Mouse (Mus musculus): Measurements from ENCODE around the gene Bmyc. TPM values are rescaled to one million over a fixed set of nuclear protein-coding genes. Genes with fewer than 3 reads are reported as not detected.
"Not testable (repeated sequence)": the region's sequence is repeated elsewhere in the genome, so short reads cannot be mapped to it uniquely, and the experiment has no call there.

Bmyc gene
- polyA plus RNA-seq, 1 experiment from 2014 or later: 45.4 TPM

DNA sequence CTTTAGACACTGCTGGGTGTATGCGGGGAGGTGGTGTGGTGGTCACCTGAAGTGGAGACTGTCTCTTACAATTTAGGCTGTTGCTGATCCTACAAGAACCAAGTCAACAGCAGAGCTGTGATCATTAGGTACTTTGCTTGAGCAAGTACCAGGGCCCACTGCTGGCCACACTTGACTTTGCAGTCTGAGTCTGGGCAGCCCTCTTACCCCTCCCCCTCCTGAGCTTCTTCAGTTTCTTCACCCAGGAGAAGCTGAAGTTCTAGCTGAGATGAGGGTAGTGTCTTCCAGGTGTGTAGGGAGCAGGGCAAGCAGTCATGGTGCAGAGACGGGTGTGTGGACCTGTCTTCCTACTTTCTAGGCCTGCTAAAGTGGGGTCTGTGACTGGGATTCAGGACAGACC lies 1.6 kb downstream of the Bmyc start:
- Histone ChIP-seq H3K9ac (ENCODE audit: low read length) (no peak overlapping the region), H3K4me3 (ENCODE audit: low read length) (no peak overlapping the region), H3K27me3 (ENCODE audit: control insufficient read depth, insufficient read depth, low read length) (no peaks in the 10 kb centered on the region), H3K27ac (ENCODE audit: low read length) (no peak overlapping the region), H3K36me3 (ENCODE audit: control insufficient read depth, insufficient read depth) (no peaks in the 10 kb centered on the region), H3K4me2 (ENCODE audit: low read depth, low read length) (no peak overlapping the region), H3K9me3 (replicated peaks; ENCODE audit: control insufficient read depth, low read length) (no peaks in the 10 kb centered on the region), H3K4me1 (ENCODE audit: control insufficient read depth, insufficient read depth, low read length) (peaks cover 6% of the 10 kb centered on the region; the same call in 1 of the 2 replicates)
- no peak for ATAC-seq (replicated peaks; ENCODE audit: extremely low read depth, insufficient read depth, low FRiP score)
- 56% methylated on average over 2 of the region's 2 CpGs for WGBS

DNA sequence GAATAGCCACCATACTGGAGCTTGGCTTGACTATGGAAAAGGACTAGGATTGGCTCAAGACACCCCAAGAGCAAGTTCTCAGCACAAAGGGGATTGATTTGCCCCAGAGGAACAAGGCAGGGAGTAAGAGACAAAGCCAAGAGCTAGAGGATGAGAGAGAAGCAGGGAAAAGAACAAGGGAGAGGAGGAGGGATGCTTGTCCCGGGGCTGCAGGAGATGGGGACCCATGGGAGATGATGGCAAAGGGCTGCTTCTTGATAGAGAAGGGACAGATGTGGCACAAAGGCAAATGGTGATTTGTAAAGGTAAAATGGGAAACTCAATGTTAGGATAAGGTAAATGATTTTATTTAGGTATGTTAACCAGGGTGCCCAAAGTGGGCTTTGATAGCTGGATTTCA lies 2.5 kb downstream of the Bmyc start:
- H3K4me2 ChIP-seq (ENCODE audit: low read depth, low read length); H3K27ac ChIP-seq (ENCODE audit: low read length); H3K9me3 ChIP-seq (replicated peaks; ENCODE audit: control insufficient read depth, low read length); H3K36me3 ChIP-seq (ENCODE audit: control insufficient read depth, insufficient read depth); ATAC-seq (replicated peaks; ENCODE audit: extremely low read depth, insufficient read depth, low FRiP score); H3K9ac ChIP-seq (ENCODE audit: low read length); H3K4me3 ChIP-seq (ENCODE audit: low read length); H3K27me3 ChIP-seq (ENCODE audit: control insufficient read depth, insufficient read depth, low read length); H3K4me1 ChIP-seq (ENCODE audit: control insufficient read depth, insufficient read depth, low read length): not testable (repeated sequence)
- 80% methylated on average over 1 of the region's 1 CpGs for WGBS

DNA sequence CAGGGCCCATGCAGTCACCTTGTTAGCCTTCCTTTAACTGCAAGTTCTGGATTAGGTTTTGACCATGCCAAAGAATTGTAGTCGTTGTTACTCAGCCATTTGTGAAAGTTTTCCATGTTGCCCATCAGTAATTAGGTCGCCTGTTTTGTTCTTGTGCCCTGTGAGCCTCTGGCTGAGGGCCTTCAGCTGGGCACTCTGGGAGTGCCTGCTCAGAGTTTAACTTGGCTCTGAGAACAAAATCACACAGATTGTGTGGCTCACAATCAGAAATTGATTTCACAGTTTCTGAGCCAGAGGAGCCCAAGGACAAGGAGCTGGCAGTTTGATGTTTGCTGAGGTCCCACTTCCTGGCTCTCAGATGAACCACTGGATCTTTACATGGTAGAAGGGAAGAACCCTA lies 3.3 kb downstream of the Bmyc start:
- not testable (repeated sequence) for H3K4me3 ChIP-seq (ENCODE audit: low read length); H3K27me3 ChIP-seq (ENCODE audit: control insufficient read depth, insufficient read depth, low read length); H3K27ac ChIP-seq (ENCODE audit: low read length); H3K9ac ChIP-seq (ENCODE audit: low read length); H3K4me1 ChIP-seq (ENCODE audit: control insufficient read depth, insufficient read depth, low read length); ATAC-seq (replicated peaks; ENCODE audit: extremely low read depth, insufficient read depth, low FRiP score); H3K4me2 ChIP-seq (ENCODE audit: low read depth, low read length); H3K36me3 ChIP-seq (ENCODE audit: control insufficient read depth, insufficient read depth); H3K9me3 ChIP-seq (replicated peaks; ENCODE audit: control insufficient read depth, low read length)
- 76% methylated on average over 2 of the region's 2 CpGs for WGBS

DNA sequence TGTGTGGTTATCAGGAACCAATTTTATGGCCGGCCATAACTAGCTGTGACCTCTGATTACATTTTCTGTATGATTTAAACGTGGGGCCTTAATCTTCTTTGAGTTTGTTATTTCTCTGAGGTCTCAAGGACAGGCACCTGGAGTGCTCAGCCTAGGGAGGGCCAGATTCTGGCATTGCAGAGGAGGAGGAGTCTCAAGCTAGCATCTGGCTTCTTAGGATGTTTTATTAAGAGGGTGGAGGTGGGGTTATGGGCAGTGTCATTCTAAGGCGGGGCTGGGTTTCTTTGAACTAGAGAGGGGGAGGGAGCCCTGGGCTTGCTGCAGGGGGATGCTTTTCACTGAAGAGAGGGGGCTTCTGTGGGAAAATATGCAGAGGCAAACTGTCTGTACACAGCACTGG lies 5.1 kb downstream of the Bmyc start:
- H3K9ac ChIP-seq (ENCODE audit: low read length); H3K4me2 ChIP-seq (ENCODE audit: low read depth, low read length); H3K36me3 ChIP-seq (ENCODE audit: control insufficient read depth, insufficient read depth); H3K4me3 ChIP-seq (ENCODE audit: low read length); H3K27me3 ChIP-seq (ENCODE audit: control insufficient read depth, insufficient read depth, low read length); ATAC-seq (replicated peaks; ENCODE audit: extremely low read depth, insufficient read depth, low FRiP score); H3K4me1 ChIP-seq (ENCODE audit: control insufficient read depth, insufficient read depth, low read length); H3K27ac ChIP-seq (ENCODE audit: low read length); H3K9me3 ChIP-seq (replicated peaks; ENCODE audit: control insufficient read depth, low read length): not testable (repeated sequence)
- WGBS: 23% methylated on average over 3 of the region's 3 CpGs

DNA sequence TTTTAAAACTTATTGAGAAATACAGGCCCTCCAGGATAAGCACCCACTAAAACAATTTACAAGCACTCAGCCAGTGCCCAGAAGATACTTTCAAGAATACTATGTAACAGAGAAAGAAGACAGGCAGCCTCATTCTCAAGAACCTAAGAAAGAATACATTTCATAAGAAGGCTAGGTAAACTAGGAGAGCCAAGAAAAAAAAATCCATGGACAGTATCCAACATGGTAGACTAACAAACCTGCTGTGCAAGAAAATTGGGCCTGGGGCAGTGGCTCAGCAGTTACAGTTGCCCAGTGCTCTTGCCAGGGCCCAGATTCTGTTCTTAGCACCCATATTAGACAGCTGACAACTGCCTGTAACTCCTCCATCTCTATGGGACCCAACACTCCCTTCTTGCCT lies 10.7 kb downstream of the Bmyc start:
- H3K27ac ChIP-seq (ENCODE audit: low read length): no peak overlapping the region
- H3K4me3 ChIP-seq (ENCODE audit: low read length): no peak overlapping the region
- no peaks in the 10 kb centered on the region for H3K36me3 ChIP-seq (ENCODE audit: control insufficient read depth, insufficient read depth)
- no peak for ATAC-seq (replicated peaks; ENCODE audit: extremely low read depth, insufficient read depth, low FRiP score)
- H3K9me3 ChIP-seq (replicated peaks; ENCODE audit: control insufficient read depth, low read length): peaks cover 5% of the 10 kb centered on the region
- H3K4me1 ChIP-seq (ENCODE audit: control insufficient read depth, insufficient read depth, low read length): no peaks in the 10 kb centered on the region
- no peak overlapping the region for H3K4me2 ChIP-seq (ENCODE audit: low read depth, low read length)
- no peaks in the 10 kb centered on the region for H3K27me3 ChIP-seq (ENCODE audit: control insufficient read depth, insufficient read depth, low read length)
- no peak overlapping the region for H3K9ac ChIP-seq (ENCODE audit: low read length)

DNA sequence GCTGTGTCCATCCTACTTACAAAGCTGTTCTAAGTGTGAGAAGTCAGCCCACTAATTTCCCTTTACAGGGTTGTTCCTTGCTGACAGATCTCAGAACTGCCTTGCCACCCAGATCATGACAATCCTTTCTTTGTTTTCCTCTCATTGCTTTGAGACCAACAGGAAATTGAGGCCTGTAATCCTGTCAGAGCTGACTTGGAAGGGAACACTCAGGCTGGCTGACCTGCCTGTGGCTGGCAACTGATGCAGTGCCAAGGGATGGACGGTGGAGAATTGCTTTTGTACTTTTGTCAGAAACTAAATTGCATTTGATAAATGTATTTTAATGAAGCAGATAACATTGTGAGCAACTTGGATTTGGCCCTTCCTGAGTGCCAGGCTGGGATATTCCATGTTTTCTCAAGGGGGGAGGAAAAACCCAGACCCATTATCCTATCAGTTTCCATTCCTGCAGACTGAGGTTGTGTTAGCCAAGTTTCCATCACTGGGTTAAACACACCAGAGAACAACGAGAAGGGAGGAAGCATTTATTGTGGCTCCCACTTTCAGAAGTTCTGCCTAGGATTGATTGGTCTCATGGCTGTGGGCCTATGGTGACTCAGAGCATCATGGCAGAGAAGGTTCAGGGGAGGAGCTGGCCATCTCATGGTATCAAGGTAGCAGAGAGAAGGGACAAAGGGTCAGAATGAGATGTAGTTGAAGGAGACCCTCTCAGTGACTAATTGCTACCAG lies 26.8 kb downstream of the Bmyc start:
- no peak for ATAC-seq (replicated peaks; ENCODE audit: extremely low read depth, insufficient read depth, low FRiP score)
- 48% methylated on average over 2 of the region's 2 CpGs for WGBS

DNA sequence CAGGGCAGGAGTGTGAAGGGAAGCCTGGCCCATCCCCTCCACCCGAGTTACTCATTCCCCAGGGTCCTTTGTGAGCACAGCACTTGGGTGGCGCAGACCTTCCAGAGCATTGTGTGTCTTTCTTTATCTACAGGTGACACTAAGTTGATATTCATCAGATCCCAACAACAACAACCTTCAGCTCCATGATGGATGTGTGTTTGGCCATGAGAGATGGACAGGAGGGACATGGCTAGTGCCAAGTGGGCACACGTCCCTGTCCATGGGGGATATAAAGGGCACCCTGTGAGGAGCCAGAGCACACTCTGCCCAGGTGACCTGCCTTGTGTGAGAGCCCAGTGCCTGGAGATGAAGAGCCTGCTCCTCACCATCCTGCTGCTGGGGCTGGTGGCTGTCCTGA lies 30.2 kb downstream of the Bmyc start, which contains the start of gene Obp2b:
Obp2b (plus strand) TSS at position 301 of the 400 bp plus-strand sequence.
- not testable (repeated sequence) for H3K9ac ChIP-seq (ENCODE audit: low read length); ATAC-seq (replicated peaks; ENCODE audit: extremely low read depth, insufficient read depth, low FRiP score); H3K4me2 ChIP-seq (ENCODE audit: low read depth, low read length); H3K4me3 ChIP-seq (ENCODE audit: low read length); H3K27me3 ChIP-seq (ENCODE audit: control insufficient read depth, insufficient read depth, low read length); H3K36me3 ChIP-seq (ENCODE audit: control insufficient read depth, insufficient read depth); H3K27ac ChIP-seq (ENCODE audit: low read length); H3K4me1 ChIP-seq (ENCODE audit: control insufficient read depth, insufficient read depth, low read length); H3K9me3 ChIP-seq (replicated peaks; ENCODE audit: control insufficient read depth, low read length)
- 71% methylated on average over 3 of the region's 3 CpGs for WGBS

More for the DNA sequence above, 26.8 kb downstream of the Bmyc start:
- H3K9ac ChIP-seq (ENCODE audit: low read length): no peak overlapping the region
- no peaks in the 10 kb centered on the region for H3K9me3 ChIP-seq (replicated peaks; ENCODE audit: control insufficient read depth, low read length)
- no peak overlapping the region for H3K27ac ChIP-seq (ENCODE audit: low read length)
- H3K4me3 ChIP-seq (ENCODE audit: low read length): no peak overlapping the region
- H3K4me1 ChIP-seq (ENCODE audit: control insufficient read depth, insufficient read depth, low read length): no peaks in the 10 kb centered on the region
- H3K36me3 ChIP-seq (ENCODE audit: control insufficient read depth, insufficient read depth): no peaks in the 10 kb centered on the region
- no peak overlapping the region for H3K4me2 ChIP-seq (ENCODE audit: low read depth, low read length)
- H3K27me3 ChIP-seq (ENCODE audit: control insufficient read depth, insufficient read depth, low read length): no peaks in the 10 kb centered on the region

DNA sequence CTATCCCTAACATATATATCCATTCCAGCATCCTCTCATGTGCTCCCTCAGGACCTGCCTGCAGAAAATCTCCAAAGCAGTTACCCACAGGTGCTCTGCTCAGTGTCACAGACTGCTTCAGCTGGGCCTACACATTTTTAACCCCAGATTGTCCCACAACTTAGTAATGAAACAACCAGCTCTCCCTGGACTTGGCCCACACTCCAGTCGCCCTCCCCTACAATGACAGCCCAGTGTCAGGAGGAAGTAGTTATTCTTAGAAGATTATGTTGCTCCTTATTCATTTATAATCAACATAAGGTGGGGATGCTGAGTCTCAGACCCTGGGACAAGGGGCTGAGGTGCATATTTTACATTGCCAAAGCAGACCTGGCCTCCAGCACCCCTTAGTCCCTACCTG lies 35.1 kb downstream of the Bmyc start:
- Histone ChIP-seq H3K9ac (ENCODE audit: low read length) (no peak overlapping the region), H3K9me3 (replicated peaks; ENCODE audit: control insufficient read depth, low read length) (no peaks in the 10 kb centered on the region), H3K4me2 (ENCODE audit: low read depth, low read length) (no peak overlapping the region), H3K4me3 (ENCODE audit: low read length) (no peak overlapping the region), H3K4me1 (ENCODE audit: control insufficient read depth, insufficient read depth, low read length) (no peaks in the 10 kb centered on the region), H3K36me3 (ENCODE audit: control insufficient read depth, insufficient read depth) (no peaks in the 10 kb centered on the region), H3K27ac (ENCODE audit: low read length) (no peak overlapping the region), H3K27me3 (ENCODE audit: control insufficient read depth, insufficient read depth, low read length) (no peaks in the 10 kb centered on the region)
- ATAC-seq (replicated peaks; ENCODE audit: extremely low read depth, insufficient read depth, low FRiP score): no peak
- 60% methylated on average over 1 of the region's 1 CpGs for WGBS

- 81% methylated on average over 1 of the region's 1 CpGs for WGBS
- Histone ChIP-seq H3K9ac (ENCODE audit: low read length) (no peak overlapping the region), H3K4me1 (ENCODE audit: control insufficient read depth, insufficient read depth, low read length) (no peaks in the 10 kb centered on the region), H3K27me3 (ENCODE audit: control insufficient read depth, insufficient read depth, low read length) (no peaks in the 10 kb centered on the region), H3K9me3 (replicated peaks; ENCODE audit: control insufficient read depth, low read length) (peaks cover 5% of the 10 kb centered on the region), H3K36me3 (ENCODE audit: control insufficient read depth, insufficient read depth) (no peaks in the 10 kb centered on the region), H3K27ac (ENCODE audit: low read length) (no peak overlapping the region), H3K4me2 (ENCODE audit: low read depth, low read length) (no peak overlapping the region), H3K4me3 (ENCODE audit: low read length) (no peak overlapping the region)
- no peak for ATAC-seq (replicated peaks; ENCODE audit: extremely low read depth, insufficient read depth, low FRiP score)
Observed at GRCm38 (mm10) chr2:25754201-25754600, 47.7 kb downstream of the Bmyc start.
